Mouse (Mus musculus) limb, embryonic 14.5 days (tissue): ENCODE data around the gene Ranbp2. TPM values are rescaled to one million over a fixed set of nuclear protein-coding genes. Genes with fewer than 3 reads are reported as not detected.

Experiments used
- ATAC-seq: fragments of 200-750 bp; cut with Nextera tagmentation; 2 replicates; pipeline ENCODE4 v1.8.0; 2017; ENCODE audit warnings: low read depth, moderate number of reproducible peaks, moderate TSS enrichment; ENCODE audit not compliant: low FRiP score
- DNase-seq: peaks from one replicate; pipeline ENCODE4 v3.0.0-alpha.2; 2015; ENCODE audit warnings: low spot score
- H3K27ac ChIP-seq: fragments of 300-500 bp; sonication (generic); replicated peaks from 2 replicates; pipeline ENCODE4 v1.5.1; 2014; ENCODE audit warnings: low read depth, mild to moderate bottlenecking, low read length, moderate library complexity, mixed read lengths
- H3K27me3 ChIP-seq: fragments of 300-500 bp; sonication (generic); 2 replicates; pipeline ENCODE4 v1.6.1; 2014; ENCODE audit warnings: low read length, mixed read lengths; ENCODE audit not compliant: control insufficient read depth, insufficient read depth
- H3K36me3 ChIP-seq: fragments of 300-500 bp; sonication (generic); 2 replicates; pipeline ENCODE4 v1.6.1; 2014; ENCODE audit warnings: mild to moderate bottlenecking, low read length, moderate library complexity, mixed read lengths; ENCODE audit not compliant: control insufficient read depth, insufficient read depth
- H3K4me1 ChIP-seq: fragments of 300-500 bp; sonication (generic); 2 replicates; pipeline ENCODE4 v1.6.1; 2014; ENCODE audit warnings: antibody characterized with exemption, low read length, mixed read lengths; ENCODE audit not compliant: control insufficient read depth, insufficient read depth
- H3K4me2 ChIP-seq: fragments of 300-500 bp; sonication (generic); replicated peaks from 2 replicates; pipeline ENCODE4 v1.6.1; 2014; ENCODE audit warnings: low read depth, mild to moderate bottlenecking, low read length, moderate library complexity; ENCODE audit not compliant: severe bottlenecking
- H3K4me3 ChIP-seq: fragments of 300-500 bp; sonication (generic); replicated peaks from 2 replicates; pipeline ENCODE4 v1.5.1; 2014; ENCODE audit warnings: low read length
- H3K9ac ChIP-seq: fragments of 300-500 bp; sonication (generic); 2 replicates; pipeline ENCODE4 v1.6.1; 2014; ENCODE audit warnings: mild to moderate bottlenecking, low read depth, low read length, moderate library complexity; ENCODE audit not compliant: severe bottlenecking
- H3K9me3 ChIP-seq: fragments of 300-500 bp; sonication (generic); 2 replicates; pipeline ENCODE4 v1.6.1; 2016; ENCODE audit warnings: low read length; ENCODE audit not compliant: control insufficient read depth
- POLR2A ChIP-seq: fragments of 200-500 bp; IDR thresholded peaks from 2 replicates; pipeline ENCODE4 v1.8.0; 2012; ENCODE audit warnings: inconsistent platforms, mild to moderate bottlenecking, moderate library complexity, borderline replicate concordance; ENCODE audit not compliant: insufficient read depth, insufficient read length; ENCODE audit errors: extremely low read depth
- WGBS: fragments of 180-500 bp; shearing (Covaris S2); extraction: QIAGEN DNeasy Blood & Tissue Kit; methylation state at CpG from one replicate; pipeline ENCODE4 v1.1.7; 2014; 5-methylcytosine and 5-hydroxymethylcytosine counted together
- polyA plus RNA-seq, 2 experiments: library from polyadenylated mRNA; depleted of rRNA in 1 of 2; stranded (reverse) in 1 of 2; unstranded in 1 of 2; fragments of >200 nt; fragmentation: Nextera tagmentation in 1 of 2; extraction: Ambion mirVana in 1 of 2; gene quantifications; 2 replicates each; pipeline versions ENCODE4 v1.2.1 to v1.2.3; 2012 to 2014

Gene Ranbp2
- polyA plus RNA-seq, 2 experiments, result 15.3 to 27.0 TPM

DNA sequence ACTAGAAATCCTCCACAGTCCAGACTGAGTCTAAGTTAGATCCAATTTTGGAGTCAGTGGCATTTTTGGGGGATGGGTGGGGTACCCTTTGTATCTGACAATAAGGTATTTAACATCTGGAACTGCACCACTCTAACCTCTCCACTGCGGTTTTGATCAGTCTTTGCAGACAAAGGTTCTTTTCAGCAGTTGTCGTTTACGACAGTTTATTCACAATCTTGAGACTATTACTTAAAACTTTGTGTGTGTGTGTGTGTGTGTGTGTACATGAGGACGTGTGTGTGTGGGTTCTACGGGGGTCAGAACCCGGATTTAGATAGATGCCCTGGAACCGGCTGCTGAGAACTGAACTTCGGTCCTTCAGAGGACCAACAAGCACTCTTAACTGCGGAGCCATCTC lies 870 bp upstream of the Ranbp2 start:
- DNase-seq (peak; percentile 49), ATAC-seq (no peak)
- no peak for TF ChIP-seq POLR2A
- peak overlapping the region; percentile 97 for H3K4me3 ChIP-seq
- peaks cover 7% of the 10 kb centered on the region; the same call in 1 of the 2 replicates for H3K4me1 ChIP-seq
- no peaks in the 10 kb centered on the region for H3K27me3 ChIP-seq
- peak overlapping the region; percentile 96 for H3K9ac ChIP-seq
- H3K9me3 ChIP-seq, result no peaks in the 10 kb centered on the region
- peak overlapping the region; percentile 60 for H3K4me2 ChIP-seq
- WGBS, result 18% methylated on average over 9 of the region's 9 CpGs
- H3K27ac ChIP-seq, result peak overlapping the region; percentile 96
- H3K36me3 ChIP-seq, result no peaks in the 10 kb centered on the region

DNA sequence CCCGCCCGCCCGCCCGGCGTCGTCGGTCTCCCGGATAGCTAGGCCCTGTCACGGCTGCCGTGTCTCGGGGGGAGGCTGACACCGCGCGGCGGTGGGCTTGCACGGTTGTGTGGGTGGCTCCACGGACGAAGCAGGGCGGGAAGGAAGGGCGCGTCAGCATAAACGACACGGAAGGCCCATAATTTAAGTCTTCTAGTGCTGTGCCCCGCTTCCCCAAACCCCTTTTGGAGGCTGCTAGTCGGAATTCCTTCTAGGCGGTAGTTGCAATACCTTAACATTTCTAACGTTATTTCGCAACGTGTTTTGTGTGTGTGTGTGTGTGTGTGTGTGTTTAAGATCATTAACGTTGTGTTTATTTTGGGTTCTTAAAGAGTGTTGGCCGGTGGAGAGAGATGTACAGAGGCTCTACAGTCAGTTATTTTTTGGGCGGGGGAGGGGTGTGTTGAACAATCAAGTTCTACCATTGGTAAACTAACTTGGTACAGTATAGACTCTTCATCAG lies 611 bp downstream of the Ranbp2 start:
- Histone ChIP-seq H3K9ac (peak overlapping the region; percentile 96), H3K4me3 (peak overlapping the region; percentile 97), H3K36me3 (peaks cover 3% of the 10 kb centered on the region; the same call in 1 of the 2 replicates), H3K27me3 (no peaks in the 10 kb centered on the region), H3K4me1 (peaks cover 7% of the 10 kb centered on the region; the same call in 1 of the 2 replicates), H3K27ac (peak overlapping the region; percentile 96), H3K9me3 (no peaks in the 10 kb centered on the region), H3K4me2 (peak overlapping the region; percentile 62)
- WGBS, result under 1% methylated on average over 24 of the region's 32 CpGs
- no peak for ATAC-seq
- TF ChIP-seq POLR2A, result no peak
- peak; percentile 6 for DNase-seq

GRCm38 (mm10) chr10:58451575-58451974 lies 4.9 kb downstream of the Ranbp2 start:
- Histone ChIP-seq H3K27me3 (no peaks in the 10 kb centered on the region), H3K36me3 (peaks cover 36% of the 10 kb centered on the region), H3K27ac (no peak overlapping the region), H3K9me3 (no peaks in the 10 kb centered on the region), H3K4me1 (peaks cover 2% of the 10 kb centered on the region; the same call in 1 of the 2 replicates), H3K9ac (no peak overlapping the region), H3K4me2 (no peak overlapping the region), H3K4me3 (no peak overlapping the region)
- DNase-seq (no peak), ATAC-seq (no peak)
- no peak for TF ChIP-seq POLR2A

DNA sequence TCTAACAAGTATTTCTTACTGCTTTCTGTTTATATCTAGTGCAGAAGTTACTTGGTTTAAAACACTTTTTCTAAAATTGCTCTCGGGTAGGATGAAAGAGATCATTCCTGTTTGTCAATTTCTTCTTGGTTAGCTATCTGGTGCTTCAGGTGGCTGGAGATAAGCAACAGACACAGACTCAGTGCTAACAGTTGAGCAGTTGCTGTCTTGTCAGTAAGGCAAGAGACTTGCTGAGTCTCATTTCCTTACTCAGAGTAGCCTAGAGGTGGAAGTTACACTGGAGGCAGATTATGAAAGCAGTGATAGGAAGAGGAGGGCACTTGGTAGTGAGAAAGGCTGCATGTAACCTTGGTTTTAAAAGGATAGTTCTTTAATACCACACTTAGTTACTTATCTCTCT lies 5.5 kb downstream of the Ranbp2 start:
- Histone ChIP-seq H3K27me3 (no peaks in the 10 kb centered on the region), H3K9me3 (no peaks in the 10 kb centered on the region), H3K36me3 (peaks cover 38% of the 10 kb centered on the region), H3K4me3 (no peak overlapping the region), H3K27ac (no peak overlapping the region), H3K4me2 (no peak overlapping the region), H3K4me1 (peaks cover 2% of the 10 kb centered on the region; the same call in 1 of the 2 replicates), H3K9ac (no peak overlapping the region)
- TF ChIP-seq POLR2A, result no peak
- 91% methylated on average over 1 of the region's 1 CpGs for WGBS
- DNase-seq (no peak), ATAC-seq (no peak)

DNA sequence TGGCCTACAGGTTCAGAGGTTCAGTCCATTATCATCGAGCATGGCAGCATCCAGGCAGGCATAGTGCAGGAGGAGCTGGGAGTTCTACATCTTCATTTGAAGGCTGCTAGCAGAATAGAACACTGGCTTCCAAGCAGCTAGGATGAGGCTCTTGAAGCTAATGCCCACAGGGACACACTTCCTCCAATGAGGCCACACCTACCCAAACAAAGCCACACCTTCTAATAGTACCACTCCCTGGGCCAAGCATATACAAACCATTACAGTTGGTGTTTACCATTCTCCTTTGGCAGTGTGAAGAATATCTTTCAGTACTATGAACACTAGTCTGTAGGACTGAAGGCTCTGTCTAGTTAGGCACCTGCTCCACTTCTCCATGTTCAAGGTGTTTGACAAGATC lies 13.2 kb downstream of the Ranbp2 start:
- no peaks in the 10 kb centered on the region for H3K27me3 ChIP-seq
- no peak for DNase-seq
- H3K27ac ChIP-seq, result no peak overlapping the region
- H3K4me3 ChIP-seq, result no peak overlapping the region
- ATAC-seq, result no peak
- TF ChIP-seq POLR2A, result no peak
- no peaks in the 10 kb centered on the region for H3K4me1 ChIP-seq
- H3K9me3 ChIP-seq, result no peaks in the 10 kb centered on the region
- peaks cover 73% of the 10 kb centered on the region for H3K36me3 ChIP-seq
- 92% methylated on average over 1 of the region's 1 CpGs for WGBS
- H3K4me2 ChIP-seq, result no peak overlapping the region
- no peak overlapping the region for H3K9ac ChIP-seq
